Mouse (Mus musculus): ENCODE data around the gene Hamp2. TPM values are rescaled to one million over a fixed set of nuclear protein-coding genes. Genes with fewer than 3 reads are reported as not detected.

The Hamp2 gene
- polyA plus RNA-seq, 1 experiment from 2014 or later = not detected

DNA sequence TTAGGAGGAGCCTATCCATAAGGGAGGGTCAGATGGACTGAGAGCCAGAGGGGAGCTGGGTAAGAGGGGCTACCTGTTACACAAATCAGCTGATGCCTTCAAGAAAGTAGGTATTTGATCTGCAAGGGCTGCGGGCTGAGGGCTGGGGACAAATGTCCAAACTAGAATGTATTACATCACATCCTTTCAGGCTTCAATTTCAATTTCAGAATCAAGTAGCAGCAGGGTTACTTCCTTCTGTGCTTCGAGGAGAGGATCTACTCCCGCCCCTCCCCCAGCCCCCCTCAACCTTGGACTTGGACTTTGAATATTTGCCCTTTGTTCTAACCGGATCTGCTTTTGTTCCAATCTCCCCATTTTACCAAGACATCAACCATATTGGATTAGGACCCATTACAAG, 7.3 kb downstream of the Hamp2 start:
- ATAC-seq (ENCODE audit: low FRiP score) = no peak
- Histone ChIP-seq H3K9me3 (replicated peaks) (no peaks in the 10 kb centered on the region), H3K4me3 (replicated peaks) (no peak overlapping the region), H3K4me1 (no peaks in the 10 kb centered on the region), H3K27me3 (replicated peaks) (no peaks in the 10 kb centered on the region), H3K9ac (replicated peaks) (no peak overlapping the region), H3K27ac (replicated peaks) (no peak overlapping the region), H3K36me3 (no peaks in the 10 kb centered on the region), H3K4me2 (no peak overlapping the region)
- 70% methylated on average over 4 of the region's 4 CpGs for WGBS

DNA sequence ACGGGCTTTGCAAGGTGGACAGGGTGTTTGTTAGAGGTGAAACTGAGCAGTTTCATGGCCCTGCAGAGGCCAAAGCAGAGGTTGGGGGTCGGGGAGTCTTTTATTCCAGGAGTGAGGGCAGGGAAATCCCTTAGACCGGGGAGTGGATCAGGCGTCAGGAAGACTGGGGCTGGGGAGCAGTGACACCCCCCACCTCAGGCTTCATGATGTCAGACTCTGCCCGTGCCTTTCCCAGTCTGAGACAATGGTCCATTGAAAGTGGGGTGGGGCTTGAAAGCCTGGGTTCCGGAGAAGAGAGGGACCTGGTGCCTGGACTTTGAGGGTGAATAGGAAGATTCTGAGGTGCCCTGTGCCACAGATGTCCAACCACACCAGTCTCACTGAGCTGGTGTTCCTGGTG, 7.8 kb downstream of the Hamp2 start:
- no peaks in the 10 kb centered on the region for H3K36me3 ChIP-seq
- no peak overlapping the region for H3K27ac ChIP-seq (replicated peaks)
- no peak overlapping the region for H3K4me3 ChIP-seq (replicated peaks)
- no peak for ATAC-seq (ENCODE audit: low FRiP score)
- H3K4me2 ChIP-seq = no peak overlapping the region
- no peaks in the 10 kb centered on the region for H3K9me3 ChIP-seq (replicated peaks)
- no peaks in the 10 kb centered on the region for H3K4me1 ChIP-seq
- H3K27me3 ChIP-seq (replicated peaks) = no peaks in the 10 kb centered on the region
- 35% methylated on average over 6 of the region's 6 CpGs for whole genome bisulfite sequencing
- H3K9ac ChIP-seq (replicated peaks) = no peak overlapping the region

- Histone ChIP-seq H3K4me1 (no peaks in the 10 kb centered on the region), H3K27ac (replicated peaks) (no peak within 1 kb of the TSS), H3K4me2 (no peak within 1 kb of the TSS), H3K9ac (replicated peaks) (no peak within 1 kb of the TSS), H3K9me3 (replicated peaks) (no peaks in the 10 kb centered on the region), H3K36me3 (no peaks in the 10 kb centered on the region), H3K4me3 (replicated peaks) (no peak within 1 kb of the TSS), H3K27me3 (replicated peaks) (no peaks in the 10 kb centered on the region)
- 67% methylated on average over 8 of the region's 8 CpGs for WGBS
- ATAC-seq (ENCODE audit: low FRiP score) = no peak
Measured at GRCm38 (mm10) chr7:30914732-30915131, 9.7 kb downstream of the Hamp2 start, which contains the start of gene Mag. Gene Mag (minus strand): TSS chr7:30914873.

- Histone ChIP-seq H3K4me2 (no peak overlapping the region), H3K27ac (replicated peaks) (no peak overlapping the region), H3K9ac (replicated peaks) (no peak overlapping the region), H3K9me3 (replicated peaks) (no peaks in the 10 kb centered on the region), H3K36me3 (no peaks in the 10 kb centered on the region), H3K4me1 (peaks cover 6% of the 10 kb centered on the region), H3K27me3 (replicated peaks) (no peaks in the 10 kb centered on the region; the same call in 1 of the 2 replicates), H3K4me3 (replicated peaks) (no peak overlapping the region)
- ATAC-seq (ENCODE audit: low FRiP score) = no peak
- WGBS = 85% methylated on average over 6 of the region's 6 CpGs
Measured at GRCm38 (mm10) chr7:30909773-30910172, 14.7 kb downstream of the Hamp2 start.

DNA sequence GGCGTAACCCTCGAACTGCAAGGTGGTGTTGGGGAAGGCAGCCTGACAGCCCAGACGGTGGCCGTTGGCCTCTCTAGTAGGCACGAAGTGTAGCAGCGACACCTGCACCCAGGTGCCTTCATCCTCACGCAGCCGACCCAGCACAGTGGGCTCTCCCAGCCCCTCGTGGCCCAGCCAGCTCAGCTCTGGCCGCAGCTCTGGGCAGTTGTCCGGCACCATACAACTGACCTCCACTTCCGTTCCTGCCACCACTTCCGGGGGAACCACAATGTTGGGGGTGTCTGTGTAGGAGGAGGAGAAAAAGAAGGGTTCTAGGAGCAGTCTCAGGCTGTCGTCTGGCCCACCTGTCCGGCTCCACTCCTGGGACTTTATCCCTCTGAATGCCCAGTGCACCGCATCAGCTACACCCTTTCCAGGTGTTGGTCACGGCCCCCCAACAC, 15.5 kb downstream of the Hamp2 start:
- WGBS = 28% methylated on average over 17 of the region's 17 CpGs

GRCm38 (mm10) chr7:30908277-30908991, 16.0 kb downstream of the Hamp2 start:
- 3% methylated on average over 23 of the region's 26 CpGs for WGBS
- Histone ChIP-seq H3K4me3 (replicated peaks) (peak overlapping the region; percentile 33), H3K9ac (replicated peaks) (peak overlapping the region; percentile 20; the same call in 1 of the 2 replicates), H3K27me3 (replicated peaks) (no peaks in the 10 kb centered on the region; the same call in 1 of the 2 replicates), H3K27ac (replicated peaks) (no peak overlapping the region), H3K4me1 (peaks cover 6% of the 10 kb centered on the region), H3K9me3 (replicated peaks) (no peaks in the 10 kb centered on the region), H3K4me2 (peak overlapping the region; percentile 61), H3K36me3 (no peaks in the 10 kb centered on the region)
- peak; percentile 59; the same call in 1 of the 2 replicates for ATAC-seq (ENCODE audit: low FRiP score)

More for the DNA sequence above, 15.5 kb downstream of the Hamp2 start:
- H3K36me3 ChIP-seq = no peaks in the 10 kb centered on the region
- no peak overlapping the region for H3K9ac ChIP-seq (replicated peaks)
- H3K9me3 ChIP-seq (replicated peaks) = no peaks in the 10 kb centered on the region
- no peaks in the 10 kb centered on the region; the same call in 1 of the 2 replicates for H3K27me3 ChIP-seq (replicated peaks)
- no peak overlapping the region for H3K27ac ChIP-seq (replicated peaks)
- H3K4me3 ChIP-seq (replicated peaks) = peak overlapping the region; percentile 33
- peak; percentile 11; the same call in 1 of the 2 replicates for ATAC-seq (ENCODE audit: low FRiP score)
- H3K4me1 ChIP-seq = peaks cover 6% of the 10 kb centered on the region
- H3K4me2 ChIP-seq = peak overlapping the region; percentile 61

DNA sequence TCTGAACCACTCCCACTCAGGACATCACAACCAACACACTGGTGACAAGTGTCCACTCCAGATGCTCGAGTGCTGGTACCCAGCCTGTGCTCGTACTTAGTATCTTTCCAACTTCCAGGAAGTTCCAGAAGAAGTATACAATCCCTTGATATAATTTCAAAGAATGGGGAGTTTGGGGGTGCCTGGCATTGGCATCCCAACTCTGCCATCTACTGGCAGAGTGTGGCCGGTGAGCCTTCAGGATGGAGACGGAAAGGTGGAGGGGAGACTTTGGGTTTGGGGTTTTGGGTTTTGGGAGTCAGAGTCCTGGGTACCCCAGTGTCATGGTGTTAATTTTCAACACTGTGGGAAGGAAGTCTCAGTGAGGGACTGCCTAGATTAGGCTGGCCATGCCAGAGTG, 20.4 kb downstream of the Hamp2 start:
- no peaks in the 10 kb centered on the region for H3K36me3 ChIP-seq
- H3K4me1 ChIP-seq = peaks cover 6% of the 10 kb centered on the region
- 54% methylated on average over 4 of the region's 4 CpGs for WGBS
- no peak overlapping the region for H3K4me3 ChIP-seq (replicated peaks)
- no peaks in the 10 kb centered on the region for H3K9me3 ChIP-seq (replicated peaks)
- no peak overlapping the region for H3K4me2 ChIP-seq
- H3K9ac ChIP-seq (replicated peaks) = no peak overlapping the region
- no peak overlapping the region for H3K27ac ChIP-seq (replicated peaks)
- H3K27me3 ChIP-seq (replicated peaks) = no peaks in the 10 kb centered on the region; the same call in 1 of the 2 replicates
- no peak for ATAC-seq (ENCODE audit: low FRiP score)

DNA sequence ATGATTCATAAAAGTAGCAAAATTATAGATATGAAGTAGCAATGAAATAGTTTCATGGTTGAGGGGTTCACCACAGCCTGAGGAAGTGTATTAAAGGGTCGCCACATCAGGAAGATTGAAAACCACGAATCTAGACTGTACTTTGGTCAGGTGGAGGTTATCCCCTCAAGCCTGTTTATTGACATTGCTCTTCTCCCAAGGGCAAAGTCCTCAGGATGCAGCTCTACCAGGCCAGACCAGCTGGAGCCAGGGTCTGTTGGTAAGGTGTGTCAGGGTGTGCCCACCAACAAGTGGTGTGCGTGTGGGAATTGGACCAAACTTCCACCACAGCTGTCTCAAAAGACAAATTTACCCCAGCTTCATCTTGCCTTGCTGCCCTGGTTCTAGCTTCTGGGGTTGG, 29.3 kb downstream of the Hamp2 start:
- Histone ChIP-seq H3K27ac (replicated peaks) (no peak overlapping the region), H3K4me3 (replicated peaks) (no peak overlapping the region), H3K9me3 (replicated peaks) (no peaks in the 10 kb centered on the region), H3K4me2 (no peak overlapping the region), H3K27me3 (replicated peaks) (no peaks in the 10 kb centered on the region), H3K4me1 (no peaks in the 10 kb centered on the region), H3K36me3 (no peaks in the 10 kb centered on the region), H3K9ac (replicated peaks) (no peak overlapping the region)
- WGBS = 95% methylated on average over 3 of the region's 3 CpGs
- ATAC-seq (ENCODE audit: low FRiP score) = no peak

- H3K9ac ChIP-seq (replicated peaks) = no peak overlapping the region
- whole genome bisulfite sequencing = 72% methylated on average over 3 of the region's 3 CpGs
- H3K9me3 ChIP-seq (replicated peaks) = no peaks in the 10 kb centered on the region
- no peaks in the 10 kb centered on the region for H3K27me3 ChIP-seq (replicated peaks)
- H3K4me1 ChIP-seq = no peaks in the 10 kb centered on the region
- ATAC-seq (ENCODE audit: low FRiP score) = no peak
- H3K4me2 ChIP-seq = no peak overlapping the region
- H3K4me3 ChIP-seq (replicated peaks) = no peak overlapping the region
- no peaks in the 10 kb centered on the region for H3K36me3 ChIP-seq
- no peak overlapping the region for H3K27ac ChIP-seq (replicated peaks)
Measured at GRCm38 (mm10) chr7:30892515-30892914, 32.0 kb downstream of the Hamp2 start.

DNA sequence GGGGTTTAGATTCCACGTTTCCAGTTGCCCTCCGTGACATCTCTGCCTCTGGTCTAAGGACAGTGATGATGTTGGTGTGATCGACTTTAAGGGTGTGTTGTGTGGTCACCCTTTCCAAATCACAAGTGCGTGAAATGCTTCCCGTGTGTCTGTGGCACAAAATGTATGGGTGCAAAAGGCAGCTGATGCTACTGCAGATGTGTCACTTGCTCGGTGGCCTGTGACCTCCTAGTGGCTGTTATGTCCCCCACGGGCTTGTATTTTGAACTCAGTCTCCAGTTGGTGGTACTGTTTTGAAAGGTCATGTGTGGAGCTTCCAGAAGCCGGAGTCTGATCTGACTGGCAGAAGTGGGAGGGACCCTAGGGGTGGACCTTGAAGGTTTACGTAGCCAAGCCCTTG, 32.7 kb downstream of the Hamp2 start:
- ATAC-seq (ENCODE audit: low FRiP score) = no peak
- H3K4me2 ChIP-seq = no peak overlapping the region
- H3K9me3 ChIP-seq (replicated peaks) = no peaks in the 10 kb centered on the region
- H3K36me3 ChIP-seq = no peaks in the 10 kb centered on the region
- no peak overlapping the region for H3K9ac ChIP-seq (replicated peaks)
- no peaks in the 10 kb centered on the region for H3K4me1 ChIP-seq
- WGBS = 83% methylated on average over 9 of the region's 9 CpGs
- H3K27me3 ChIP-seq (replicated peaks) = no peaks in the 10 kb centered on the region
- no peak overlapping the region for H3K4me3 ChIP-seq (replicated peaks)
- H3K27ac ChIP-seq (replicated peaks) = no peak overlapping the region

DNA sequence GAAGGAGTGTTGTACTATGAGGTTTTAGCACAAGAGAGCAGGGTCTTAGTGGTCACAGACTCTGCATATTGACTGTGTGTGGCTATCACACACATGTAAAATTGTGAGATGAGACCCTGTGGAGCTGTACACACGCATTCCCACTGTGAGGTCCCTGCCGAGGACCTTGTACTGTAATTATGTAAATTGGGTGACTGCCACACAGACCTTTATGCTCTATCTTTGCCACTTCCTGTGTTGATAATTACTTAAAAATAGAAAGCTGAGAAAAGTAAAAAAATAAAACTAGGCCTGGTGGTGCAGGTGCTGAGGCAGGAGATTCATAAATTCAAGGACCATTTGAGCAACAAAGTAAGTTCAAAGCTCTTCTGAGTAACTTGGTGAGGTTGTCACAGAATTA, 33.8 kb downstream of the Hamp2 start:
- 68% methylated on average over 2 of the region's 2 CpGs for WGBS
- Histone ChIP-seq H3K4me2 (no peak overlapping the region), H3K27me3 (replicated peaks) (no peaks in the 10 kb centered on the region), H3K9me3 (replicated peaks) (no peaks in the 10 kb centered on the region), H3K9ac (replicated peaks) (no peak overlapping the region), H3K36me3 (no peaks in the 10 kb centered on the region), H3K27ac (replicated peaks) (no peak overlapping the region), H3K4me3 (replicated peaks) (no peak overlapping the region), H3K4me1 (no peaks in the 10 kb centered on the region)
- no peak for ATAC-seq (ENCODE audit: low FRiP score)

DNA sequence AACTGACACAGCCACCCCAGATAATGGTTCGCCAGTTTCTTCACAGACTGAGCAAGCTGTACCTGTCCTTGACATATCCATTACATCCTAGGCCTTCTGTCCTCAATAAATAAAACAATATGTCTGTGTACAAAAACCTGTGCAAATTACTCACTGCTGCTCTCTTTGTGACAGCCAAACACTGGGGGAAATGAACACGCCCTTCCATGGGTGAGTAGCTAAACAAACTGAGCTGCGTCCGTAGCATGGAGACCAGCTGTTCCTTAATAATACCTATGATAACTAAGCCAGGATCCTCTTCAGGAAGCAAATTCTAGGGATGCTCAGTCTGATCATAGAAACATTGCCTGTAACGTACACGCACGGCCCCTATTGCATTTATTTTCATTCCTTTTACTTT, 35.7 kb downstream of the Hamp2 start:
- no peaks in the 10 kb centered on the region for H3K9me3 ChIP-seq (replicated peaks)
- WGBS = 83% methylated on average over 7 of the region's 7 CpGs
- H3K36me3 ChIP-seq = no peaks in the 10 kb centered on the region
- H3K27ac ChIP-seq (replicated peaks) = no peak overlapping the region
- H3K4me3 ChIP-seq (replicated peaks) = no peak overlapping the region
- no peaks in the 10 kb centered on the region for H3K27me3 ChIP-seq (replicated peaks)
- no peak for ATAC-seq (ENCODE audit: low FRiP score)
- H3K4me2 ChIP-seq = no peak overlapping the region
- H3K4me1 ChIP-seq = no peaks in the 10 kb centered on the region
- H3K9ac ChIP-seq (replicated peaks) = no peak overlapping the region
